Comparison of ENCODE assay signal across 8 mouse cellular contexts in genomic region chr1:74001449-74001820, GRCm38 (mm10).
DNase-seq lines count a peak whose midpoint lies in the region; ATAC-seq and TF ChIP-seq lines count a peak whose summit lies in the region.

No protein-coding gene starts in this region.

- no peaks in the 10 kb centered on the region for H3K9me3 ChIP-seq in intestine, embryonic 16.5 days (ENCODE audit: control insufficient read depth, low read length)
- no peaks in the 10 kb centered on the region for H3K9me3 ChIP-seq in hindbrain, embryonic 13.5 days

- intact Hi-C loops in gastrocnemius, adult 2 months (cut with DNase I) = no loop called here

- no peaks in the 10 kb centered on the region for H3K36me3 ChIP-seq in intestine, embryonic 16.5 days (ENCODE audit: control insufficient read depth, insufficient read depth, low read length)
- H3K36me3 ChIP-seq in hindbrain, embryonic 13.5 days = no peaks in the 10 kb centered on the region

- TF ChIP-seq CTCF in gastrocnemius, adult 2 months (IDR thresholded peaks at IDR 0.05) = no peak

- WGBS in intestine, embryonic 16.5 days = 44% methylated on average over 10 of the region's 10 CpGs
- WGBS in hindbrain, embryonic 13.5 days = 71% methylated on average over 10 of the region's 10 CpGs

- H3K9ac ChIP-seq in intestine, embryonic 16.5 days (ENCODE audit: low read depth, low read length) = no peak overlapping the region
- H3K9ac ChIP-seq in hindbrain, embryonic 13.5 days = no peak overlapping the region

- no peaks in the 10 kb centered on the region for H3K27me3 ChIP-seq in intestine, embryonic 16.5 days (replicated peaks; ENCODE audit: control insufficient read depth, insufficient read depth, low read length)
- no peaks in the 10 kb centered on the region for H3K27me3 ChIP-seq in hindbrain, embryonic 13.5 days

- H3K4me3 ChIP-seq in gastrocnemius, adult 2 months = peak overlapping the region; percentile 42
- no peak overlapping the region for H3K4me3 ChIP-seq in intestine, embryonic 16.5 days (ENCODE audit: low read length)
- no peak overlapping the region for H3K4me3 ChIP-seq in hindbrain, embryonic 13.5 days

- peak; percentile 48 for DNase-seq in adrenal gland, postnatal 14 days
- no peak for DNase-seq in adrenal gland, adult 2 months
- peak; percentile 87 for DNase-seq in gastrocnemius, adult 2 months
- peak; percentile 66 for DNase-seq in lung, postnatal 14 days
- no peak for DNase-seq in ovary, postnatal 10 days (ENCODE audit: low spot score)
- no peak for DNase-seq in left cerebral cortex, adult 18-20 months (ENCODE audit: low spot score in 2 of 2)

- H3K4me2 ChIP-seq in intestine, embryonic 16.5 days (ENCODE audit: low read depth, low read length) = no peak overlapping the region
- H3K4me2 ChIP-seq in hindbrain, embryonic 13.5 days = no peak overlapping the region

- peak overlapping the region; percentile 90 for H3K27ac ChIP-seq in gastrocnemius, adult 2 months
- H3K27ac ChIP-seq in intestine, embryonic 16.5 days (ENCODE audit: low read length) = 0 out of 2 replicates have a peak overlapping the region, but pooled peaks have one; percentile 7
- H3K27ac ChIP-seq in hindbrain, embryonic 13.5 days = no peak overlapping the region

- H3K4me1 ChIP-seq in intestine, embryonic 16.5 days (ENCODE audit: control insufficient read depth, insufficient read depth, low read length) = peaks cover 34% of the 10 kb centered on the region
- peaks cover 24% of the 10 kb centered on the region for H3K4me1 ChIP-seq in hindbrain, embryonic 13.5 days (replicated peaks)

- peak; percentile 62 for ATAC-seq in intestine, embryonic 16.5 days
- no peak for ATAC-seq in hindbrain, embryonic 13.5 days (ENCODE audit: low FRiP score)

Comparison
In these comparisons a context has a peak if more than half of its experiments do, and no peak if none do; other contexts are left out.
1. DNase-seq: peak in adrenal gland, postnatal 14 days (single experiment), gastrocnemius, adult 2 months (single experiment) and lung, postnatal 14 days (single experiment); none in adrenal gland, adult 2 months (single experiment), ovary, postnatal 10 days (single experiment) and left cerebral cortex, adult 18-20 months (0 of 2).